Mouse (Mus musculus) heart, adult 2 months (tissue): Measurements from ENCODE around the gene Krt4.

Source experiments
- CTCF ChIP-seq: fragments of 200-600 bp; IDR thresholded peaks from 2 replicates; pipeline ENCODE4 v1.8.1; 2022; ENCODE audit warnings: antibody characterized with exemption, mild to moderate bottlenecking, moderate library complexity
- EP300 ChIP-seq: fragments of 200-500 bp; IDR thresholded peaks from 2 replicates; pipeline ENCODE4 v1.6.1; 2011; ENCODE audit warnings: low read depth, low read length, control low read depth; ENCODE audit not compliant: insufficient read depth
- POLR2A ChIP-seq: fragments of 200-500 bp; IDR thresholded peaks from 2 replicates; pipeline ENCODE4 v1.6.1; 2011; ENCODE audit warnings: mild to moderate bottlenecking, low read depth, low read length, control low read depth; ENCODE audit not compliant: insufficient read depth

GRCm38 (mm10) chr15:101933024-101933423 is 8.5 kb upstream of the Krt4 start:
- TF ChIP-seq POLR2A, result no peak
- no peak for TF ChIP-seq CTCF
- no peak for TF ChIP-seq EP300
